Mouse (Mus musculus): ENCODE measurements around the gene Esrra.
A peak's percentile ranks its signal among the peaks of the same experiment; 100 is the strongest.

Gene Esrra

DNA sequence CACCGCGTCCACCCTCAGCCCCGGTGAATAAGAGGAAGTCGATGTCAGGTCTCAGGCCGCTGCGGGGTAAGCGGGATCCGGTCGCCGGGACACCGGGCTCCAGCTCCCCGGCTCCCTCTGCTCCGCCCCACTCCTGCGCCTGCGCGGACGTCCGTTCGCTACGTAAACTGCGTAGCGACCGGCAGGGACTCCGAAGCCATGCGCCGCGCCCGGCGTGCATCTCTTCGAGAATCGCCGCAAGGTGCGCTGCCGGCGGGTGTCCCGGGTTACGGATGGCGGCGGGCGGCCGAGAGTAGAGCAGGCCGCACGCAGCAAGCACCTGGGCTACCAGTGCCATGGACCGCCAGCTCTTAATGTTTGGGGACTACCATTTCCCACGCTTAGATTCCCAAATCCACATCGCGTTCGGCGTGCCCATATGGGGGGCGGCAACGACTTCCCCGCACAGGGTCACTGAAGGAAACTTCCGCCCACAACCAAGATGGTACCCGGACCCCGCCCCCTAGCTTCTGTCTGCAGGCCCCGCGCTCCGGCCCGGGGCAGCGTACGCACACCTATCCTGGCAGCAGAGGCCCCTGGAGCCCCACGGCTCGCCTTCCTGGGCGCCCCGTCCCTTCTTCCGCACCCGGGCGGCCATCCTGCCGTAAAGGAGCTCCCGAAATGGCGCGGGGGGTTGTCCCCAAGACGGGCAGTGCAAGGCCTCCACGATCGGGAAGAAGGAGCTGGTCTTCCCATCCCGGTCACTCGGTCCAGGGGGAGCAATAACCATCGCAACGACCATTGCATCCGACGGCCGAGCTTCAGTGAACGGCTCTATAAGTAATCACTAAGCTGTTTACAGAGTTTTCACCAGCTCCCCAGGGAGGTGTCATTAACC, 20.0 kb upstream of the Esrra start, which contains the start of gene Bad:
Gene Bad, plus strand, starts transcription at position 490 of the 877 bp plus-strand sequence.
- peak; percentile 92 for DNase-seq (ENCODE audit: low read depth, low spot score)

GRCm38 (mm10) chr19:6940396-6941351, 19.1 kb upstream of the Esrra start:
- DNase-seq (ENCODE audit: low read depth, low spot score), result no peak

DNA sequence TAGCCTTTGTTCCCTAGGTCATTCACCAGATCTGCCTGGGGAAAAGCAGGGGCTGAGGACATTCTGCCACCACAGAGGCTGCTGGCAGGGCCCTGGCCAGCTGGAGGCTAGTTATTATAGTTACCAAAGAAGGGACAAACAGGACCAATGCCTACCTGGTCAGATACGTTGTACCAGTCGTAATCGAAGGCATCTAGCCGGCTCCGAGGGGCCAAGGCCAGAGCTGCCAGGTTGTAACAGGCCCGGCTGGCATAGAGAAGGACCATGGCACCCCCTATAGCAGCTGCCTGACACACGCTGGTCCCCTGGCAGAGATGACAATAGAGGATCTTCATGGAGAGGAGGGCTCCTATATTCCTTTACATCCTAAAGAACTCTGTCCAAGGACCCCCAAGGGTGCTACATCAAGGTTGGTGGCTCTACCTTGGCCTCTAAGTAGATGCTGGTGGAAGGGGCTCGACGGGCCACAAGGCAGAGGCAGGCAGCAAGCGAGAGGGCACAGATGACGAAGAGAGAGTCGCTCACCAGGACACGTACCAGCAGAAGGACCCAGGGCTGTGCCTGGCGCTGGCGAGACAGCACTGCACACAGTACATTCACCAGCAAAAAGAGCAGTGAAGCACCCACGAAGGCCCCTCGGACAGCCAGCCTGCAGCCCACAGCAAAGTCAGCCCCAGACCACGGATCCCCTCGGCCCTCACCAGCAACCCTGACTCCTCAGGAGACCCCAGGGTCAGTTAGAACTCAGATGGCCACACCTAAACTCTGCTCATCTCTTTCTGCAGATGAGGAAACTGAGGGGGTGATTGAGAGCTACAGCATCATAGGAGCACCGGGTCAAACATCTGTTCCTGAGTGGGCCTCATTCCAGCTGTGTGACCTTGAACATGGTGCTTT, 17.7 kb upstream of the Esrra start:
- DNase-seq (ENCODE audit: low read depth, low spot score), result no peak

DNA sequence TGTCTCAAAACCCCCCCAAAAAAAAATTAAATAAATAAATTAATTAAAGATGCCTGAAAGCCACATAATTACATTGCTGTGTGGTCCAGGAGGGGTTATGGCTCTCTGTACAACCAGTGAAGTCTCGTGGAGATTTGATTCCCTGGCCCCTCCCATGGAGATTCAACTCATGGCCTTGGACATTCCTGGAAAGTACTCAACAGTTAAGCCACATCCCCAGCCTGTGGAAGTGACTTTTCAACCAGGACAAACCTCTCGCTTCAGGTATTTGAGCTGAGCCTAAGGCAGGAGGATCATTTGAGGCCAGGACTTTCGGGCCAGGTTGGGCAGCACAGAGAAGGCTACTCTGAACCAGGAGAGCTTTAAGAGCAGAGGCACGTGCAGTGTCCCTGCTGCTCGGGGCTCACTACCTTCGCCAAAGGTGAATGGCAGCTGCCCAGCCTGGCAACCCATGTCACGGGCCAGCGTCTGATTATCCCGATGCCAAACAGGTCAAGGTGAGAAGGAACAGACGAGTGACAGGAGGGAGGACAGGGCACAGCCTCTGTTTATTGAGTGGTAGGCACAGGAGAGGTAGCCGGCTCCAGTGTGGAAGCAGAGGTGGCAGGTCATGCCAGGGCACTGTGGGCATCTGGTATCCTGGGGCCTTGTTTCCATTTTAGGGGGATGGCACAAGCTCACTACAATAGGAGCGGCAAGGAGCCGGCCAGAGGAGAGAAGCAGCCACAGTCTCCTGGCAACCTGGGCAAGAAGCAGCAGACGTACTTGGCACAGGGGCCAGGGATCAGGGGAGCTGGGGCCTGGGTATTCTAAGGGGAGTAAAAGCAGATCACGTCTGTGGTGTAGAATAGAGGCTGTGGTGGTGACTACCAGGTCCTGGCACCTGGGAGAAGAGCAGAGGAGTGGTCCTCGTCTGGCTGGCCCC, 16.2 kb upstream of the Esrra start:
- no peak for DNase-seq (ENCODE audit: low read depth, low spot score)

DNA sequence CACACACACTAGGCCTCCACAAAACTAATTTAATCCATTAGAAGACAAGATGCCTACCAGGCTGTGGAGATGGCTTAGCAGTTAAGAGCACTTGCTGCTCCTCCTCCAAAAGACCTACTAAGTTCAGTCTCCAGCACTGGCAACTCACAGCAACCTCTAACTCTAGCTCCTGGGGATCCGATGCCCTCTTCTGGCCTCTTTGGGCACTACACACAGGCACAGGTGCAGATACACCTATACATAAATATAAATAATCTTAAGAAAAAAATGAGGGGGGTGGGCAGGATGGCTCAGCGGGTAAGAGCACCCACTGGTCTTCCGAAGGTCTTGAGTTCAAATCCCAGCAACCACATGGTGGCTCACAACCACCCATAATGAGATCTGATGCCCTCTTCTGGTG, 14.7 kb upstream of the Esrra start:
- DNase-seq (ENCODE audit: low read depth, low spot score), result no peak

- DNase-seq (ENCODE audit: low read depth, low spot score), result no peak
These were observed 12.8 kb upstream of the Esrra start, which contains the start of gene Kcnk4 for GRCm38 (mm10) chr19:6934195-6934977. Gene Kcnk4 (minus strand): TSS chr19:6934515.

DNA sequence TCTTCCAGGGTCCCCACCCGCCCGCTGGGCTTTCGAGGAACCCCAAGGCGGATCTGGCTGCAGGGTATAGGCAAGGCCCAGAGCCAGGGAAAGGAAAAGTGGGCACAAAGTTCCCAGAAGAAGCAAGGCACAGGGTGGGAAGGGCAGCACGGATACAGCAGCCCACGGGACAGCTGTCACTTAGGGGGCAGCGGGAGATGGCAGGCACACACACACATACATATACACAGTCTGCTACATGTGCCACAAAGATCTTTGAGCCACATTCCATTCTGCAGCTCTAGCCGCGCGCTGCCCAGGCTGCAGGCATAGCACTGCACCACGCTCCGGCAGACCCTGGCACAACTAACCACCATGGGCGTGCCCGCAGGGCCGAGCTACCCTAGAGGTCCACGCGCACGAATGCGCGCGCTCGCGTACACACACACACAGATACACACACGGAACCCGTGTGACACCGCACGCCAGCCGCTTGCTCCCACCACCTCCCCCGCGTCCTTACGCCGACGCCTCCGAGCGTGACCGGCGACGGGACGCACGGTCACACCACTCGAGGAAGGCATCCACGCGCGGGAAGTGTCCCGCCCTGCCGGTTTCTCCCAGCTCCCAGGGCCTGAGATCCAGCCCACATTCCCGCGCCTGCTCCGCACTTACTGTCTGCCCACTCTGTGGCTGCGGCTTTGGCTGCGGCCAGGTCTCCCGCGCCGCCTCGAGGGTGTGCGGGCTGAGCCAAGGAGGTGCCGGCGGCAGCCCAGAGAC, 12.0 kb upstream of the Esrra start:
- no peak for DNase-seq (ENCODE audit: low read depth, low spot score)

DNA sequence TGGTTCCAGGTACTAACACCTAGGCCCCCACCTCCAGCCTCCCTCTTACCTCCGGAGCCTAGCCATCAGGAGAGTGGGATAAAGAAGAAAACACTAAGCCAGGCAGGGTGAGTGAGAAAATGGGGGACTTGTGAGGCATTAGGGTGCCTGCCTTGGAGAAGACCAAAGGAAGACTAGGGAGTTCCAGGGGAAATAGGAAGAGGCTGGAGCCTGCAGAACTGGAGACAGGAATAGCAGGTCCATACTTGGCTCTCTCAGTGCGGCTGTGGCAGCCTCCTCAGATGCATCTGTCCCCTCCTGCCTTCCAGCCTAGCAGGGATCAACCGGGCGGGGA, 11.5 kb upstream of the Esrra start:
- DNase-seq (ENCODE audit: low read depth, low spot score), result no peak

DNA sequence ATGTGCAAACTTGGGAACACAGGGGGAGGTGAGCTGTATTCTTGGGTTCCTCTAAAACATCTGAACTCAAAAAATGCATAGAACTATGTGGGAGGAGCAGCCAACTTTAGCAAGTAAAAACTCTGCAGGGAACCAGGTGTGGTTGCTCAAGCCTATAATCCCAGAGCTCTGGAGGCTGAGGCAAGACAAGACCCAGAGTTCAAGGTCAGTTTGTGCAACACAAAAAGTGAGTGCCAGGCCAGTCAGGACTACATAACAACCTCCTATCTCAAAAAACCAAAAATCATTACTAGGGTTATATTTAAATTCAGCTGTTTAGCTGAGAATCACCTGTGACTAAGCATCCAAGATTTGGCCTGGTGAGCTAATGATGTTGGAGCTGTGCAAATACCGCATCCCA, 10.4 kb upstream of the Esrra start:
- DNase-seq (ENCODE audit: low read depth, low spot score), result no peak

- DNase-seq (ENCODE audit: low read depth, low spot score), result no peak
These were observed 9.4 kb upstream of the Esrra start for GRCm38 (mm10) chr19:6931002-6931401.

DNA sequence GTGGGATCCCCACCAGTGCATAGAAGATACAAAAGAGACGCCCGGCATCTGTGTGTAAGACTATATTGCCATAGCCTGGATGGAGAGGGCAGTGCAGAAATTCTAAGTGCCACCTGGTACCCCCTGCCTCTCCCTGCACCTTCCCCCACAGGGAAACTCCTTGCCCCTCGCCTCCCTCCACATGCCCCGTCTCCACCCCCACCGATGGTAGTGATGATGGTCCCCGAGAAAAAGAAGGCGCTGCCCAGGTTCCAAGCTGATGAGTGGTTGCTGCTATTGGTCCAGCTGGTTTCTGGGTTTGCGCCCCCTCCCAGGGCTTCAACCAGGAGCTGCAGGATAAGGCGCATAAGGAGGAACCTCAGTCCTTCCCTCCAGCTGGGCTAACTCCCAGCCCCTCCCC, 6.5 kb upstream of the Esrra start:
- no peak for DNase-seq (ENCODE audit: low read depth, low spot score)

DNA sequence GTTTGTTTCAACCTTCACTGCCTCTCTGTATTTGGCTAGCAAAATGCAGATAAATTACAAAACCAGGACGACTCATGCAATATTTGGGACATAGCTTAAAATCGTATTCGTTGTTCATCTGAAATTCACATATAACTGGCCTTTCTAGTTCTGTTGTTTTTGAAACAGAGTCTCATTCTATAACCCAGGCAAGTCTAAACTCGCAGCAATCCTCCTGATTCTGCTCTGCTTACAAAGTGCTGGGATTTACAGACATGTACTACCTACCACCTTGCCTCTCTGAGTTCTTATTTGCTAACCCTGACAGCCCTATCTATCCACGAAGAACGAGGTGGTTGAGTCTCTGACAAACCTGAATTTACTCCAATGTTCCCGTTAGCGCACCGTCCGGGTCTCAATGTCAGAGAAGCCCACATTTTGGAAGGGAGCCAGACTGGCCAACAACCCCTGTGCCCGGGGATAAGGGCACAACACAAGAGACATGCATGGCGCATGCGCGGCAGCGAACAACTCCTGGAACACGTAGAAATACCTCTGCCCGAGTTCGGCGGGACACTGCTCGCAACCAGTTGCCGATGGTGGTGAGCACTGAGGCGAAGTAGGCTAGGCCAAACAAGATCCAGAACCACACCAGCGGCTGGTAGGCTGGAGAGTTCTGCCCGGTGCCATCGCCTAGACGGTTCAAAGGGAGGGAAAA, 5.1 kb upstream of the Esrra start:
- DNase-seq (ENCODE audit: low read depth, low spot score), result no peak

DNA sequence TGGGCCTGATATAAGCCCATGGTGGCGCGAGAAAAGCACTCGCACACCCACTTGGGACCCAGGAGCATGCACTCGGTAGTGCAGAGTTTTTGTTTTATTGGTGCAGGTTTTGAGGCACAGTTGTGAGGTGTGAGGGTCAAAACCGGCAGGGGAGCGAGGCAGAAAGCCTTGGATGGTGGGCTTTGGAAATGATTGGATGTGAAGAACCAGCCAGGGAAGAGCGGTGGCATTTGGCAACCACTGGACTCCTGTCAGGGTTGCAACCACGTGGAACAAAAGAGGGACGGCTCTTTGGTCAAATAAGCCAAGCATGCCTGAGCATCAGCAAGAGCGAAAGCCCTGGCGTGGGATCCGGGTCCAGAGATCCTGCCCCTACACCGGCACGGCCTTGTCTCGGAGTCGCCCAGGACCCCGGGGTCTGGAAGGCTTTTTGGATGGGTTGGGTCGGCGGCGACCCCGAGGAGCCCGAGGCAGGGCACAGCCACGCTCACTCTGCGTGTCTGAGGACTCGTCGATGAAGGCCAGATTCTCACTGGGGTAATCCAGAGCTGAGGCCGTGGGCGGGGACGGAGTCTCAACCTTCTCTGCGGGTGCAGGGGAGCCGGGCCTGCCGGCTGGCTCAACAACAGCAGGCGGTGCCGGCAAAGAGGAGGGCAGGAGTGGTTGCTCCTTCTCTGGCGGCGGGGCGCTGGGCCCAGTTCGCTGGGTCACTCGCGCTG, 4.2 kb upstream of the Esrra start:
- DNase-seq (ENCODE audit: low read depth, low spot score), result no peak

DNA sequence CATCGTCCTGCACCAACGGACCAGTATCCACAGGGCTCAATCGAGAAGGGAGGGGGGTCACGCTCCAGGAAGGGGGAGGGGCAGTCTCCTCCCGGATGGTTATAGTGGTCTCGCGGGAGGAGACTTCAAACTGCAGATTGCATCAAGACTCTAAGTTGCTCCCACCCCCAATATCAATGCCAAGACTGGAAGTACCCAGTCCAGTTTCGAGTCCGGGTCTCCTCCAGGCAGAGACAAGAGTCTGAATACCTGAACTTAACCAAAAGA, 3.6 kb upstream of the Esrra start, which contains the start of gene Catsperz:
Gene Catsperz, minus strand, starts transcription at position 74 of the 267 bp plus-strand sequence.
- DNase-seq (ENCODE audit: low read depth, low spot score), result no peak

GRCm38 (mm10) chr19:6924461-6925306, 3.1 kb upstream of the Esrra start:
- no peak for DNase-seq (ENCODE audit: low read depth, low spot score)

GRCm38 (mm10) chr19:6922901-6923735, 1.5 kb upstream of the Esrra start:
- DNase-seq (ENCODE audit: low read depth, low spot score), result no peak
